Mouse (Mus musculus): ENCODE data around the gene Smarca4. TPM values are rescaled to one million over a fixed set of nuclear protein-coding genes. Genes with fewer than 3 reads are reported as not detected.

Smarca4 gene
- polyA plus RNA-seq, 1 experiment from 2014 or later = 51.1 TPM

- H3K4me2 ChIP-seq (ENCODE audit: low read length) = no peak overlapping the region
- 82% methylated on average over 3 of the region's 3 CpGs for WGBS
- H3K9me3 ChIP-seq (ENCODE audit: control insufficient read depth, low read length) = no peaks in the 10 kb centered on the region
- H3K27me3 ChIP-seq (ENCODE audit: control insufficient read depth, insufficient read depth, low read length) = no peaks in the 10 kb centered on the region
- peaks cover 57% of the 10 kb centered on the region for H3K36me3 ChIP-seq (ENCODE audit: control insufficient read depth, insufficient read depth, low read length)
- H3K27ac ChIP-seq (replicated peaks in 1 of 2; ENCODE audit: control insufficient read depth in 1 of 2, insufficient read depth in 1 of 2, low read depth in 2 of 2, low read length in 2 of 2) = no peak overlapping the region
- H3K4me3 ChIP-seq (ENCODE audit: control insufficient read depth in 1 of 2, insufficient read depth in 1 of 2, low read depth in 1 of 2, low read length in 2 of 2) = no peak overlapping the region
- H3K4me1 ChIP-seq (ENCODE audit: control insufficient read depth in 2 of 2, insufficient read depth in 2 of 2, low read length in 2 of 2) = peaks cover 6 to 9% of the 10 kb centered on the region in 2 experiments; a peak in 3 of 4 replicates
- ATAC-seq (ENCODE audit: insufficient number of reproducible peaks, insufficient read depth, low FRiP score, low read depth) = no peak
- H3K9ac ChIP-seq (ENCODE audit: low read length) = no peak overlapping the region
Measured at GRCm38 (mm10) chr9:21633106-21633505, 17.1 kb downstream of the Smarca4 start.

- WGBS = 18% methylated on average over 7 of the region's 7 CpGs
- H3K4me2 ChIP-seq (ENCODE audit: low read length) = no peak overlapping the region
- 0 out of 2 replicates have a peak overlapping the region, but pooled peaks have one; percentile 34 for H3K9ac ChIP-seq (ENCODE audit: low read length)
- no peaks in the 10 kb centered on the region for H3K9me3 ChIP-seq (ENCODE audit: control insufficient read depth, low read length)
- peaks cover 6 to 9% of the 10 kb centered on the region in 2 experiments; a peak in 3 of 4 replicates for H3K4me1 ChIP-seq (ENCODE audit: control insufficient read depth in 2 of 2, insufficient read depth in 2 of 2, low read length in 2 of 2)
- H3K27ac ChIP-seq (replicated peaks in 1 of 2; ENCODE audit: control insufficient read depth in 1 of 2, insufficient read depth in 1 of 2, low read depth in 2 of 2, low read length in 2 of 2) = 0 out of 4 replicates have a peak overlapping the region, but pooled peaks of 1 of the 2 experiments have one; percentile 24
- no peak overlapping the region for H3K4me3 ChIP-seq (ENCODE audit: control insufficient read depth in 1 of 2, insufficient read depth in 1 of 2, low read depth in 1 of 2, low read length in 2 of 2)
- peak; percentile 8; the same call in 1 of the 2 replicates for ATAC-seq (ENCODE audit: insufficient number of reproducible peaks, insufficient read depth, low FRiP score, low read depth)
- peaks cover 82% of the 10 kb centered on the region for H3K36me3 ChIP-seq (ENCODE audit: control insufficient read depth, insufficient read depth, low read length)
- H3K27me3 ChIP-seq (ENCODE audit: control insufficient read depth, insufficient read depth, low read length) = no peaks in the 10 kb centered on the region
Measured at GRCm38 (mm10) chr9:21635639-21636038, 19.7 kb downstream of the Smarca4 start.

GRCm38 (mm10) chr9:21639031-21639430 is 23.1 kb downstream of the Smarca4 start:
- Histone ChIP-seq H3K4me3 (ENCODE audit: control insufficient read depth in 1 of 2, insufficient read depth in 1 of 2, low read depth in 1 of 2, low read length in 2 of 2) (no peak overlapping the region), H3K9ac (ENCODE audit: low read length) (no peak overlapping the region), H3K4me1 (ENCODE audit: control insufficient read depth in 2 of 2, insufficient read depth in 2 of 2, low read length in 2 of 2) (peaks cover 6 to 9% of the 10 kb centered on the region in 2 experiments; a peak in 3 of 4 replicates), H3K27ac (replicated peaks in 1 of 2; ENCODE audit: control insufficient read depth in 1 of 2, insufficient read depth in 1 of 2, low read depth in 2 of 2, low read length in 2 of 2) (no peak overlapping the region), H3K36me3 (ENCODE audit: control insufficient read depth, insufficient read depth, low read length) (peaks cover 100% of the 10 kb centered on the region), H3K9me3 (ENCODE audit: control insufficient read depth, low read length) (no peaks in the 10 kb centered on the region), H3K4me2 (ENCODE audit: low read length) (no peak overlapping the region), H3K27me3 (ENCODE audit: control insufficient read depth, insufficient read depth, low read length) (no peaks in the 10 kb centered on the region)
- WGBS = 96% methylated on average over 11 of the region's 11 CpGs
- no peak for ATAC-seq (ENCODE audit: insufficient number of reproducible peaks, insufficient read depth, low FRiP score, low read depth)

GRCm38 (mm10) chr9:21646366-21646765 is 30.4 kb downstream of the Smarca4 start:
- H3K27me3 ChIP-seq (ENCODE audit: control insufficient read depth, insufficient read depth, low read length) = no peaks in the 10 kb centered on the region
- WGBS = 94% methylated on average over 3 of the region's 3 CpGs
- H3K4me1 ChIP-seq (ENCODE audit: control insufficient read depth in 2 of 2, insufficient read depth in 2 of 2, low read length in 2 of 2) = no peaks in the 10 kb centered on the region
- ATAC-seq (ENCODE audit: insufficient number of reproducible peaks, insufficient read depth, low FRiP score, low read depth) = no peak
- peaks cover 91% of the 10 kb centered on the region for H3K36me3 ChIP-seq (ENCODE audit: control insufficient read depth, insufficient read depth, low read length)
- no peak overlapping the region for H3K27ac ChIP-seq (replicated peaks in 1 of 2; ENCODE audit: control insufficient read depth in 1 of 2, insufficient read depth in 1 of 2, low read depth in 2 of 2, low read length in 2 of 2)
- H3K4me2 ChIP-seq (ENCODE audit: low read length) = no peak overlapping the region
- no peaks in the 10 kb centered on the region for H3K9me3 ChIP-seq (ENCODE audit: control insufficient read depth, low read length)
- H3K4me3 ChIP-seq (ENCODE audit: control insufficient read depth in 1 of 2, insufficient read depth in 1 of 2, low read depth in 1 of 2, low read length in 2 of 2) = no peak overlapping the region
- H3K9ac ChIP-seq (ENCODE audit: low read length) = no peak overlapping the region

- WGBS = 90% methylated on average over 6 of the region's 6 CpGs
- Histone ChIP-seq H3K9ac (ENCODE audit: low read length) (no peak overlapping the region), H3K27ac (replicated peaks in 1 of 2; ENCODE audit: control insufficient read depth in 1 of 2, insufficient read depth in 1 of 2, low read depth in 2 of 2, low read length in 2 of 2) (no peak overlapping the region), H3K27me3 (ENCODE audit: control insufficient read depth, insufficient read depth, low read length) (no peaks in the 10 kb centered on the region), H3K36me3 (ENCODE audit: control insufficient read depth, insufficient read depth, low read length) (peaks cover 83% of the 10 kb centered on the region), H3K9me3 (ENCODE audit: control insufficient read depth, low read length) (no peaks in the 10 kb centered on the region), H3K4me1 (ENCODE audit: control insufficient read depth in 2 of 2, insufficient read depth in 2 of 2, low read length in 2 of 2) (no peaks in the 10 kb centered on the region), H3K4me3 (ENCODE audit: control insufficient read depth in 1 of 2, insufficient read depth in 1 of 2, low read depth in 1 of 2, low read length in 2 of 2) (no peak overlapping the region), H3K4me2 (ENCODE audit: low read length) (no peak overlapping the region)
- ATAC-seq (ENCODE audit: insufficient number of reproducible peaks, insufficient read depth, low FRiP score, low read depth) = no peak
Measured at GRCm38 (mm10) chr9:21647721-21648120, 31.8 kb downstream of the Smarca4 start.

GRCm38 (mm10) chr9:21652263-21652662 is 36.3 kb downstream of the Smarca4 start:
- Histone ChIP-seq H3K27ac (replicated peaks in 1 of 2; ENCODE audit: control insufficient read depth in 1 of 2, insufficient read depth in 1 of 2, low read depth in 2 of 2, low read length in 2 of 2) (no peak overlapping the region), H3K36me3 (ENCODE audit: control insufficient read depth, insufficient read depth, low read length) (peaks cover 84% of the 10 kb centered on the region)

GRCm38 (mm10) chr9:21653253-21653652 is 37.3 kb downstream of the Smarca4 start:
- H3K4me3 ChIP-seq (ENCODE audit: control insufficient read depth in 1 of 2, insufficient read depth in 1 of 2, low read depth in 1 of 2, low read length in 2 of 2) = no peak overlapping the region
- H3K9ac ChIP-seq (ENCODE audit: low read length) = no peak overlapping the region
- ATAC-seq (ENCODE audit: insufficient number of reproducible peaks, insufficient read depth, low FRiP score, low read depth) = no peak
- H3K9me3 ChIP-seq (ENCODE audit: control insufficient read depth, low read length) = no peaks in the 10 kb centered on the region
- H3K27ac ChIP-seq (replicated peaks in 1 of 2; ENCODE audit: control insufficient read depth in 1 of 2, insufficient read depth in 1 of 2, low read depth in 2 of 2, low read length in 2 of 2) = no peak overlapping the region
- WGBS = 58% methylated on average over 2 of the region's 2 CpGs
- peaks cover 82% of the 10 kb centered on the region for H3K36me3 ChIP-seq (ENCODE audit: control insufficient read depth, insufficient read depth, low read length)
- H3K4me2 ChIP-seq (ENCODE audit: low read length) = no peak overlapping the region
- H3K27me3 ChIP-seq (ENCODE audit: control insufficient read depth, insufficient read depth, low read length) = no peaks in the 10 kb centered on the region
- peaks cover 3 to 22% of the 10 kb centered on the region in 2 experiments for H3K4me1 ChIP-seq (ENCODE audit: control insufficient read depth in 2 of 2, insufficient read depth in 2 of 2, low read length in 2 of 2)

More at GRCm38 (mm10) chr9:21652263-21652662, 36.3 kb downstream of the Smarca4 start:
- H3K4me1 ChIP-seq (ENCODE audit: control insufficient read depth in 2 of 2, insufficient read depth in 2 of 2, low read length in 2 of 2) = peaks cover 3 to 22% of the 10 kb centered on the region in 2 experiments
- 88% methylated on average over 5 of the region's 5 CpGs for whole genome bisulfite sequencing
- no peaks in the 10 kb centered on the region for H3K27me3 ChIP-seq (ENCODE audit: control insufficient read depth, insufficient read depth, low read length)
- no peak overlapping the region for H3K4me3 ChIP-seq (ENCODE audit: control insufficient read depth in 1 of 2, insufficient read depth in 1 of 2, low read depth in 1 of 2, low read length in 2 of 2)
- H3K4me2 ChIP-seq (ENCODE audit: low read length) = no peak overlapping the region
- ATAC-seq (ENCODE audit: insufficient number of reproducible peaks, insufficient read depth, low FRiP score, low read depth) = no peak
- H3K9ac ChIP-seq (ENCODE audit: low read length) = no peak overlapping the region
- H3K9me3 ChIP-seq (ENCODE audit: control insufficient read depth, low read length) = no peaks in the 10 kb centered on the region

GRCm38 (mm10) chr9:21662034-21662433 is 46.1 kb downstream of the Smarca4 start:
- Histone ChIP-seq H3K9ac (ENCODE audit: low read length) (no peak overlapping the region), H3K27me3 (ENCODE audit: control insufficient read depth, insufficient read depth, low read length) (no peaks in the 10 kb centered on the region), H3K4me3 (ENCODE audit: control insufficient read depth in 1 of 2, insufficient read depth in 1 of 2, low read depth in 1 of 2, low read length in 2 of 2) (no peak overlapping the region), H3K36me3 (ENCODE audit: control insufficient read depth, insufficient read depth, low read length) (peaks cover 99% of the 10 kb centered on the region), H3K27ac (replicated peaks in 1 of 2; ENCODE audit: control insufficient read depth in 1 of 2, insufficient read depth in 1 of 2, low read depth in 2 of 2, low read length in 2 of 2) (no peak overlapping the region), H3K4me2 (ENCODE audit: low read length) (no peak overlapping the region), H3K4me1 (ENCODE audit: control insufficient read depth in 2 of 2, insufficient read depth in 2 of 2, low read length in 2 of 2) (peaks cover 0 to 3% of the 10 kb centered on the region in 2 experiments; a peak in 1 of 4 replicates), H3K9me3 (ENCODE audit: control insufficient read depth, low read length) (no peaks in the 10 kb centered on the region)
- no peak for ATAC-seq (ENCODE audit: insufficient number of reproducible peaks, insufficient read depth, low FRiP score, low read depth)
- WGBS = 93% methylated on average over 5 of the region's 5 CpGs

All from heart, embryonic 14.5 days (tissue).